Mouse (Mus musculus) lung, postnatal 25 days (tissue): ENCODE results near the gene Elf2.

Source experiments
- DNase-seq: peaks from one replicate; pipeline ENCODE4 v3.0.0; 2022; ENCODE audit warnings: low spot score

Elf2 gene

DNA sequence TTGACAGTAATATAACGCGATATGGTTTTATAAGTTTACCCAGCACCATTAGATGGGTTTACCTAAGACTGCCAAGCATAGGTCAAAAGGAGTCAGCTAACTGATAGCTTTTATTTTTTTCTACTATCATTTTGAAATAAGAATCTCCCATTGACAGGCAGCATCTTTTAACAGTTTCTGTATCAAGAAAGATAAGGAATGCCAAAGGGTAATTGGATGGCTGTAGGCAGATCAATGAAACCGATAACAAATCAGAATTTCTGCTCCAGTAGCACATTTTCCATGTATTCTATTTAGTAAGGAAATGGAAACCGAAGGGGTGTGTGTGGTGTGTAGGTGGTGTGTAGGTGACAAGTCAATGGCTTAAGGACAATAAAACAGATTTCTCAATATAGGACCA lies 62.0 kb downstream of the Elf2 start:
- no peak for DNase-seq

GRCm38 (mm10) chr3:51277201-51278150 lies 63.0 kb downstream of the Elf2 start:
- peak; percentile 86 for DNase-seq

- peak; percentile 44 for DNase-seq
Observed at GRCm38 (mm10) chr3:51276421-51277111, 63.9 kb downstream of the Elf2 start.

DNA sequence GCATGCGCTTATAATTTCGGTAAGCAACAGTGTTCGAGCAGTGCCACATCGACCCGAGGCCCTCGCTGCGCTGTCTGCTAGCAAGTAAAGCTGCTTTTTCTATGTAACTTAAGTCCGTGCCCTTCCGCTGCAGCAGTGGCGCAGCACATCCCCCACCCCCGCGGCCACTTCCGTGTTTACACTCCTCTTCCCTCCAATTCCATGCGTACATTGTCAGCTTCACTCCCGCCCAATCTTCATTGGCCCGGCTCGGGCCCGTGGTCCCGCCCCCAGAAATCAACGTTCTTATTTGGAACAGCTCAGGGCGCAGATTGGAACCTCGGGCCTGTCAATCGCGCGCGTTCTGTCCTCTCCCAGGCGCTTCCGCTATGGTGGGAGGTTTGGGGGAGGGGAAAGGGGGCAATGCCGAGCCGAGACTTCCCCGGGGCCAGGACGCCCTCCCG lies 64.5 kb downstream of the Elf2 start:
- DNase-seq: peak; percentile 100

DNA sequence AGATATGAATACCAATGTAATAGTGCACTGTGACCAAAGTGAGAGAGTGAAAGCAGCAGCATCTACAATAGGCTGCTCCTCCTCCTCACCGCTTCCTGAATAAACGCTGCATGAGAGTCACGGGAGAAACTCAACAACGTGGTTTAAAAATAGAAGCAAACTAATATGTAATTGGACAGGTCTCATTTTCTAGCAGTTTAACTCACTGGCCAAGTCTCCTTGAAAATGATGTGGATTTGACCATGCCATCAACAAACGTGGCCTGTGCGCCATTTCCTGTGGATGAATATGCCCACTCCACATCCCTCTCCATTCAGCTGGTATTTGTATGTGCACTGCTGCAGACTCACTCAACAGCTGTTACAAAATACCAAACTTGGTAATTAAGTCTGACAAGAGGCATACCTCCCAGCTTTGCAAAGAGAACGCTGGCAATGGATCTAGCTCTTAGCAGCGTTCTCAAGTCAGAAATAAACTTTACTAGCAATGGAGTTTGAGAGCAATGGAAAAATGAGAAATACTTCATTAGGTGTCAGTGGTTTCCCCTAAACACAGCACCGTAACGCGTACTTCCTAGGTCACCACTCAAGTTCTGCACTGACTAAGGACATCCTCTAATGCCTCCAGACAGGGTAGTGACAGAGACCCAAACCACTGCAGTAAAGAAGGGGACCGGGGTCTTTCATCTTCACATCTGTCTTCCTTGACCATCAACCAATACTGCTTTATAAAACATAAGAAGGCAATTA lies 70.2 kb downstream of the Elf2 start:
- peak; percentile 68 for DNase-seq

- peak; percentile 8 for DNase-seq
Observed at GRCm38 (mm10) chr3:51268434-51268833, 72.0 kb downstream of the Elf2 start.

DNA sequence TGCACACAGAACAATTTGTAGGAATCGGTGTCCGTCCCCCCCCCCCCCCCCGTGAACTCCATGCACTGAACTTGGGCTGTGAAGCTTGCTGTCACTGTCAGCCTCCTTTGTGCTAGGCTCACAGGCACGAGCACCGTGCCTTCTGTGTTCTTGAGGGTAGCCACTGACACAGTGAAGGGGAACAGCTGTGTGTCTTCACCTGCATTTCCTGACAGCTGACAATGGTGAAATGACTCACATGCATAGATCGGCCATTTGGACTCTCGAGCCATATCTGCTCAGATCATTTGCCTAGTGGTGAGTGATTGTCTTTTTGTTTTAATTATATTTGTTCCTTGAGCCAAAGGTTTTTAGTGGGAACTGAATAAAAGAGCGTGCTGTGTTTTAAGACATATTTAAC lies 77.5 kb downstream of the Elf2 start:
- DNase-seq: no peak

DNA sequence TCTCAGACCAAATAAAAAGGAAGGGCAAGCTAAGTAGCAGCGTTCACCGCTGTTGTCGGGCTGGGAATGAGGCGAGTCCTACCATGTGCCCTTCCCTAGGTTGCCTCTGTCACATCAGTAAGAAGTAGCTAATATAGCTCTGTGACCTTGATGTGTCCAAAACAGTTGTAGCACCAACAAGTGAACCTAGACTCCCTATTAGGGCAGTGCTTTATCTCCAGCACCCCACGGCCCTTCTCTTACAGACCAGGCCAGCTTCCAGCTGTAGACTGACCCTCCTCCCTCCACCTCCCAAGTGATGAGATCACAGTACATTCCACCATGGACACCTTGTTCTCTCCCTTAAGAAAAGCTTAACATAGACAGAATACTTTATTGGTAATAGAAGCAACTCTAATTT lies 82.4 kb downstream of the Elf2 start:
- DNase-seq: no peak

GRCm38 (mm10) chr3:51256450-51256849 lies 84.0 kb downstream of the Elf2 start:
- DNase-seq: no peak

DNA sequence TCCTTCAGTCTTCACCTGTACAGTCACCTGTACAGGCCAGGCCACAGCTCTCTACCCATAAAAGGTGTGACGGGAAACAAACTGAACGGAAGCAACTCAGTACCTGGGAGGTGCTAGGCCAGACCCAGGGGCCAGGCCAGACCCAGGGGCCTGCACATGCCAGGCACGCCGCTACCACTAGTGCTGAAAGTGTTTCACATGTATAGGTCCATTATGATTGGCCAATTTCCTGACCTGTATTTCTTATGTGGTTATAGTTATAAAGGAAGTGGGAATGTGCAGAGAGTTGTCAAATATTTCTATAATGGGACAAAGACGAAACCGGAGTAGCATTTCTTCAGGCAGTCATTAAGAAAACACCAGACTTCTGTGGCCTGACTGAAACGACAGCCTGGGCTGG lies 85.7 kb downstream of the Elf2 start:
- DNase-seq: no peak

DNA sequence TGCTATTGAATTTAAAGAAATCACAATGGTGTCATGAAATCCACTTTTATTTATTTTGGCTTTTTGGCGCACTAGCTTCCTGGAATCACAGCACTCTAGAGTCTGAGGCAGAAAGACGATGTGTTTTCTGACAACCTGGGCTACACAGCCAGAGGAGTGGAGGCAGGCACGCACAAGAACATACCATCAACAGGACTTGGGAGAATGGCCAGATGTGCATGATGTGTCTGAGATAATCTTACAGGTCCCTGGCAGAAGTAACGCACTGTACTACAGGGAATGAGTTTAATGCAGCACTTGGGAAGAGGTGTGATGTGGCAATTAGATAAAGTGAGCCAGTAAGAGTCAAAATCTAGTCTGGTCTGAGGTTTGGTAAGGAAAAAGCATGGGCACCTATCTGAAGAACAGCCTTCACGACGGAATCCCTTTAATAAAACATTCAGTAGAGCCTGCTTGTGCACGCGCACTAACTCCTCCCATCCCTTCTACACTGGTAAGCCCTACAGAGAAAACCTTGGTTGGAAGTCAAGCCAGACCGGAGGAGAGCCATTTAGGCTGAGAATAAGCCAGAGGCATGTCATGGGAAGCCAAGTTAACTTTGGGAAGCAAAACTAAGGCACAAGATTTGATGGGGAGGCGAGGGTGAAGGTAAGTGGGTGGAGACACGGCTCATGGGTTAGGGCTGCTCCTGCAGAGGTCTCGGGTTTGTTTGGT lies 87.6 kb downstream of the Elf2 start:
- no peak for DNase-seq

GRCm38 (mm10) chr3:51252223-51252622 lies 88.2 kb downstream of the Elf2 start:
- no peak for DNase-seq

DNA sequence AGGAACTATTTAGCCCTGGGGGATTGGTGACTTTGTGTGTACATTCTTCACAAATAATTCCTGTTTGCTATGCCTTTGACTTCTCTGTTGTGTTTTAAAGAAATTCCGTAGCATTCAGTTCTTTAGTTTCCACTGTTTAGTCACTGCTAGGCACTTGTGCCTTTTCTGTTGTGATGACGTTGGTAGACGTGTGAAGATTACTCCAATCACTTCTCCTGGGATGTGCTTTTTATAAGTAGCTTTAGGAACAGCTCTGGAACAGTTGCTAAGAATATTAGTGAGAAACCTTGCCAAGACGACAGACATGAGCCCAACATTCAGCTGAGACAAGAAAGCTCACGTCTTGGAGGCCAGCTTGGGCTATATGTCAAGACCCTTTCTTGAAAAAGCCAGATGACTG lies 89.4 kb downstream of the Elf2 start:
- DNase-seq: no peak

DNA sequence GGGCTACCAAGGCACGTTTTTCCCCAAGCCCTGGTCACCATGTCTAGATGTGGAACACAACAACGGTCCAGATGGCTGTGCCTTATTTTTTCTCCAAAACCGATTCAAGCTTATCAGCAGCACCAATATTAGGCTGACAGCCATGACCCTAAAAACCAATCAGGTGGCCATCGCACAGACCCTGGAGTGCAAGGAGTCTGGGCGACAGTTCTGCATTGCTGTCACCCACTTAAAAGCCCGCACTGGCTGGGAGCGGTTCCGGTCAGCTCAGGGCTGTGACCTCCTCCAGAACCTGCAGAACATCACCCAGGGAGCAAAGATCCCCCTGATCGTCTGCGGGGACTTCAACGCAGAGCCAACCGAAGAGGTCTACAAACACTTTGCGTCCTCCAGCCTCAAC lies 90.6 kb downstream of the Elf2 start:
- no peak for DNase-seq

- DNase-seq: no peak
Observed at GRCm38 (mm10) chr3:51249460-51249859, 91.0 kb downstream of the Elf2 start.

DNA sequence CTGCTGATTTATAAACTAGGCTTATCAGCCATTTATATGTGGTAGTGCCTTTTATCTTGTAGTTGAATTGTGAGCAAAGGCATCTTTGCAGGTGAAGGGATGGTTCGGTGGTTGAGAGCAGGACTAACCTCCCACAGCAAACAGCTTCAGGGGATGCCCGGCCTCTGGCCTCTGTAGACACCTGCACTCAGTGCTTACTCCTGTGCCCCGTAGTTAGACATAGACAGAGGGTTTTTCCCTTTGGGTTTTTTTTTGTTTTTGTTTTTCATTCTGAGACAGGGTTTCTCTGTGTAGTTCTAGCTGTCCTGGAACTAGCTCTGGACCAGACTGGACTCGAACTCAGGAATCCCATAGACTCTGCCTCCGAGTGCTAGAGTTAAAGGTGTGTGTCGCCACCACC lies 91.9 kb downstream of the Elf2 start:
- no peak for DNase-seq

DNA sequence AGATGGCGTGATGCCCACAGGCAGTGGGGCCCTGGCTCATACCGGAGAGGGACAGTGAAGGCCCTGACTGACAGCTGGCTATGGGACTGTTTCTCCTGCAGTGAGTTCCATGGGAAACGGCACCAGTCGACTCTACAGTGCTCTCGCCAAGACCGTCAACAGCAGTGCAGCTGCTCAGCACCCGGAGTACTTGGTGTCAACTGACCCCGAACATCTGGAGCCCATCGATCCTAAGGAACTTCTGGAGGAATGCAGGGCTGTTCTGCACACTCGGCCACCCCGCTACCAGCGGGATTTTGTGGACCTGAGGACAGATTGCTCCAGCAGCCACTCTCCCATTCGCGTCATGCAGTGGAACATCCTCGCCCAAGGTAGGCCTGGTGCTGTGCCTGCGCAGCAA lies 92.8 kb downstream of the Elf2 start:
- DNase-seq: peak; percentile 39

DNA sequence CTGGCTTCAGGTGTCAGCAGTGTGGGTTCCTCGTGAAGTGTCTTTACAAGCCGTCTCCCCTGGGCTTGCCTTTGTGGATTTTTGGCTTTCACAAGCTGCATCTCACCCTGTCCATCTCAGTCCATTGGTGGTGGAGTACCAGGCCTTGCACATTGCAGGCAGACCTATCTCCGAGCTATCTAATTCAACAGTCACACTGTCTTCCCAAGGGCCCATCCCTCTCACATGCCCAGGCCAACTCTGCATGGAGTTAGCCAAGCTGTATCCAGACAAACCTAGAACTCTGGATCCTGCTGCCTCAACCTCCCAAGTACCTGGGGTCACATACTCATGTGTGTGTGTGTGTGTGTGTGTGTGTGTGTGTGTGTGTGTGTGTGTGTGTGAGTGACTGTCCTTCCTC lies 100.9 kb downstream of the Elf2 start:
- no peak for DNase-seq

- peak; percentile 18 for DNase-seq
Observed at GRCm38 (mm10) chr3:51238515-51238914, 101.9 kb downstream of the Elf2 start.

DNA sequence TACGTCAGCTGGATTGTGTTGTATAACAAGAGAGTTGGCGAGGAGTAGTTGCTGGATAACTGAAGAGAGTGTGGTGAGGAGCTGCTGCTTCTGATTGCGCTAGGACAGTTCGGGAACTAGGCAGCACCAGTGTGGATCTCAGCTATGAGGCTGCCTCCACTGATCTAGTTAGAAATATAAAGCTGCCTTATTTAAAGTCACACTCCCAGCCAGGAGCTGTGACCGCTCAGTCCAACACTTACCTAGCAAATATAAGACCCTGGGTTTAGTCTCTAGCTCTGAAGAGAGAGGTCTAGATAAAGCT lies 105.8 kb downstream of the Elf2 start:
- no peak for DNase-seq

GRCm38 (mm10) chr3:51233918-51234751 lies 106.3 kb downstream of the Elf2 start:
- peak; percentile 87 for DNase-seq
